Mouse (Mus musculus) left cerebral cortex, adult 2 months (tissue): ENCODE results near the gene Anapc11. TPM values are rescaled to one million over a fixed set of nuclear protein-coding genes. Genes with fewer than 3 reads are reported as not detected.

Source experiments
- DNase-seq, 2 experiments: peaks; one replicate each; pipeline ENCODE4 v3.0.0; 2021 to 2022; ENCODE audit warnings: low spot score in 2 of 2, mixed read lengths in 1 of 2; ENCODE audit errors: extremely low spot score in 1 of 2
- H3K27ac ChIP-seq: fragments of 200-600 bp; 2 replicates; pipeline ENCODE4 v1.8.1; 2022
- H3K4me3 ChIP-seq: fragments of 200-600 bp; 2 replicates; pipeline ENCODE4 v1.8.1; 2022
- CTCF ChIP-seq: fragments of 200-600 bp; IDR thresholded peaks from 2 replicates; pipeline ENCODE4 v1.8.1; 2022; ENCODE audit warnings: antibody characterized with exemption, mild to moderate bottlenecking, moderate library complexity
- intact Hi-C: fragments of 180-260 bp; cut with DNase I; formaldehyde crosslinking; loops from one replicate; pipeline ENCODE4 v1.15.1; 2025
- total RNA-seq, 2 experiments: library from RNA; stranded (reverse); gene quantifications; 2 replicates each; pipeline ENCODE4 v1.2.3; 2021

The Anapc11 gene
- total RNA-seq, 2 experiments from 2014 or later = 92.9 to 93.0 TPM

DNA sequence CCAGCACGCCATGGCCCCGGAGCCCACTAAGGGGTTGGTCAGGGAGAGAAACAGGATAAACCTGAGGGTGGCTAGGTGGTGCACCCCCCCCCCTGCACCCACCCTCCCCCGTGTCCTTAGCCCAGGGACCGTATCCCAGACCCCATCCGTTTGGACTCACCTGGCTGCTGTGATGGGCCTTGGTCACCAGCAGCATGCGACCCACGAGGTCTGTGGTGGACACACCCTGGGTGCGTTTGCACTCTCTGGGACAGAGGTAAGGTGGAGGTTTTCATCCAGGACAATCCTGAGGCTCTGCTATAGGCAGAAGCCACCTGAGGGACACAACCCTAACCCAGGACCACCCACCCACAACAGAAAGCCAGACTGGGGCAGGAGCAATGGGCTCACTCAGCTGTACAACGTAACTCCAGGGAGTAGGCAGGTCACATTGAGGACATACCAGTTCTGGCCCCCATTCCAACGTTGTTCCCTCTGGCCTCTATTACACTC is 15.3 kb downstream of the Anapc11 start:
- no peak for TF ChIP-seq CTCF
- intact Hi-C loops = no loop called here
- no peak overlapping the region for H3K27ac ChIP-seq
- DNase-seq = no peak
- H3K4me3 ChIP-seq = no peak overlapping the region

GRCm38 (mm10) chr11:120613976-120614375 is 15.8 kb downstream of the Anapc11 start:
- Histone ChIP-seq H3K4me3 (no peak overlapping the region), H3K27ac (no peak overlapping the region)
- intact Hi-C loops = no loop called here
- DNase-seq = no peak
- no peak for TF ChIP-seq CTCF

DNA sequence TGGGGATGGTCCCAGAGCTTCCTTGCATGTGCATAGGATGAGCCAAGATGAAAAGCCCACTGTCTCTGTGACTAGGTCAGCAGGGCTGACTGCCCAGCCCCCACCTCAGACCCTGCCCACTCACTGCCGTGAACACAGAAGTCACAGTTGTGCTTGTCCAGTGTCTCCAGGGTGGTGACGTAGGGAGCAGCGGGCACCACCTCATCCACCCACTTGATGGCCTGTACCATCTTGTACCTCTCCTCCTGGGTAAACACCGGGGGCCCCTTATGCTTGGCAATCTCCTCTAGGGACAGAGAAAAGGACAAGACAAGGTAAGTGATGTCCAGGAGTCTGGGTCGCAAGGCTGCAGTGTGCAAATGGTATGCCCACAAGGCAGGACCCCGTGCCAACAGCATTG is 16.9 kb downstream of the Anapc11 start:
- Histone ChIP-seq H3K27ac (no peak overlapping the region), H3K4me3 (no peak overlapping the region)
- intact Hi-C loops = loop anchor here (5.0 kb wide), 1 partner anchor 128 kb away; no protein-coding TSS in a partner anchor
- no peak for DNase-seq
- TF ChIP-seq CTCF = no peak

GRCm38 (mm10) chr11:120615606-120616203 is 17.5 kb downstream of the Anapc11 start:
- intact Hi-C loops = loop anchor here (5.0 kb wide), 1 partner anchor 128 kb away; no protein-coding TSS in a partner anchor
- Histone ChIP-seq H3K27ac (no peak overlapping the region), H3K4me3 (no peak overlapping the region)
- DNase-seq = no peak
- TF ChIP-seq CTCF = no peak

DNA sequence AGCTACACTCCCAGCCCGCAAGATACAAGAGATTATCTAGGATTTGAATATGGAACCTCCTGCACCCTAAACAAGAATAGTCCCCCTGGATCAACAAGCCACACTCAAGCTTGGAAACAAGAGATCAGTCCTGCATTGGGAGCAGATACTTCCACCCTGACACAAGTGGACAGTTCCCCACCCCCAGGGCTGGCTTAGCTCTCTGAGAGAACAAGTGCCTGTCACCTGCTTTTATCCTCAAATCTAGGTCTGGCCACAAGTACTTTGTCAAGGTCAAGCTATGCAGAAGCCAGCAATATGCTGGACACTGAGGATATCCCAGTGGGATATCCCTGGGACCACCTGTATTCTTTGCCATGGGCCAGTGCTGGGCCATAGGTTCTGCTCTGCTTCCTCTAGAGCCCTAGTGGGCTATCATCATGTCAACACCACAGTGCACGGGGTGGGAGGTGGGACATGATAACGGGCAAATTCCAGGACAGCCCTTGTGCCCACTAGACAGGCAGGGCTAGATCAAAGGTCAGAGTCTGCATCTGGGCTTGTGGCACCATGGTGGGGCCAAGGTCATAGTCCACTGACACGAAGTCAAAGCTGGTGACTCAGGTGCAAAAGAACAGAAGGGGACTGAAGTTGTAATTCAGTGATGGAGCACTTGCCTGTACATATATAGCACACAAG is 18.5 kb downstream of the Anapc11 start:
- peak overlapping the region; percentile 68 for H3K4me3 ChIP-seq
- DNase-seq = no peak
- intact Hi-C loops = loop anchor here (5.0 kb wide), 1 partner anchor 129 kb away; no protein-coding TSS in a partner anchor
- peak overlapping the region; percentile 85 for H3K27ac ChIP-seq
- no peak for TF ChIP-seq CTCF

DNA sequence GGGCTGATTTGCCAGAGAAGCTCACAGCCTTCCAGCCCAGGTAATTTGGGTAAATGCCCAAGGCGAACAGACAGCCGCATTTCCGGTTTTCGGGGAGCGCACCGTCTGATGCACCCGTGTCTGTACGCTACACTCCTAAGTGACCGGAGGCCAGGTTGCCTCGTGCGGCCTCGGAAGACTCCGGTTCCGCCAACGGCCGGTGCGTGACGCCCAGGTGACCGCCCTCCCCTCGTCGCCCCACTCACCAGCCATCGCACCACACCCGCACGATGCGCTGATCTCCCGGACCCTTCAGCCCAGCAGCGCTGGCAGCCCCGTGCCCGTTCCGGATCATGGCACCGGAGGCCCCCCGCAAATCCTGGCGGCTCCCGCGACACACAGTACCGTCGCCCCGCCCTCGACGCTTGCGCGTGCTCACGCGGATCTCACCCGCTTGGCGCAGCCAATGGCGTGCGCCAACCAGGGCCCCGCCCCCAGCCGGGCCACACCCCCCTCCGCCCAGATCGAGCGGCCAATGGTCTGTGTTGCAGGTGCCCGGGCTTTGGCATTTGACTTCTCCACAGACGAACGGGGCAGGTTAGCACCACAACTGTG is 19.4 kb downstream of the Anapc11 start, which contains the start of gene Pcyt2:
Pcyt2 (minus strand) TSS at position 418 of the 594 bp plus-strand sequence.
- Histone ChIP-seq H3K4me3 (peak within 1 kb of the TSS; percentile 68), H3K27ac (peak within 1 kb of the TSS; percentile 85)
- intact Hi-C loops = loop anchor here (5.0 kb wide), 1 partner anchor 130 kb away; no protein-coding TSS in a partner anchor
- DNase-seq = peak; percentile 92 to 93
- no peak for TF ChIP-seq CTCF

DNA sequence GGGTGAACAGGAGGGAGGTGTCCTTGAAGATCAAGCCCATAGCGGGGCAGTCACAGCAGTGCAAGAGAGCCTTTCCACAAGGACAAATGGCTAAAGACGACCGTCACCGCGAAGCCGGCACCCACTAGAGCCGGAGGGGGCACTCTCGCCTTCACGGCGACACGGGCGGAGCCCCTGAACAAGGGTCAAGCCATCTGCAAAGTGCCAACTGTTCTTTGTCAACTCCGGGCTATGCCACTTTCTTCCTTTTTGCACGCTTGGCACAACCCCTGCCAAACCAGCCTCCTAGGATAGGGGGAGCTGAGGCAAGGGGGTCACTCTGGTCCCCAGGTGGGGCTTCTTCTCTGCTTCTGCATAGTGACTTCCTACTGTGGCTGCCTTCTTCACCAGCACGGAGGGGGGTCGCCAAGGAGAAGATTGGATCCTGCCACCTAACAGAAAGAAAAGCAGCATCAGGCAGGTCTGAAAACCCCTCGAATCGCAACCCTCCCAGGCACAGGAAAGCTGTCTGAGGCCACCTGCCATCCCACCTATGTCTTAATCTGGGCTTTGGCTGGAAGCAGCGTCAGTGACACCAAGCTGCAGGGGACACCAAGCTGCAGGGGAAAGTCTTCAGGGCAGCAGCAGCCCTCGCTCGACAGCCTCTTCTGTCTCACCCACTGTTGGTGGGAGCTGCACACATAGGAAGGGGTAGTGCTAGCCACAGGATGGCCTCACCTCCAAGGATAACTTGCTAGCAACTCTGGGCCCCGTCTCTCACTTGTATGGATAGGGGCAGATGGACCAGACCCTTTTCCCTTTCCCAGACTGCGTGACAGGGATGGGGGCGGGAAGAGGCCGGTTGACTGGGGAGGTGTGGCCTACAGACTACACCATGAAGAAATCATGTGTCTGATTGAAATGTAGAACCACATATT is 20.7 kb downstream of the Anapc11 start:
- TF ChIP-seq CTCF = no peak
- Histone ChIP-seq H3K4me3 (no peak overlapping the region), H3K27ac (no peak overlapping the region)
- DNase-seq = no peak
- intact Hi-C loops = loop anchor here (5.0 kb wide), 1 partner anchor 132 kb away; no protein-coding TSS in a partner anchor

DNA sequence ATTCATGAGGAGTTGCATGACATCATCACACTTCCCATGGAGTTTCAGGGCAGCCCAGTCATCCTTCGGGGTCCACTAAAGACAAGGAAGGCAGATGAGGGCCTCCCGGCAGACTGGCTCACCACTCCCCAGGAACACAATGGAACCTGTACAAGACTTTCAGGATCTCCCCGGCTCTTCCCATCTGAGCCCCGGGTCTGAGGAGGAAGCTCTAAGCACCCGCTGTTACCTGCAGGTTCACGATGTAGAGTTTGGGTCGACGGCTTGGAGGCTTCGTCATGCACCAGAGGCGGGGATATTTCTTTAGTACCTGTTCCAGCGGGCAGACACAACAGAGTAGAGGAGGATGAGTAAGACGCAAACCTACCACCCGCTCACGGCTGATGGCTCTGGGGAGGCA is 22.0 kb downstream of the Anapc11 start:
- DNase-seq = no peak
- H3K27ac ChIP-seq = no peak overlapping the region
- no peak overlapping the region for H3K4me3 ChIP-seq
- no peak for TF ChIP-seq CTCF
- intact Hi-C loops = loop anchor here (5.0 kb wide), 1 partner anchor 157 kb away; no protein-coding TSS in a partner anchor

DNA sequence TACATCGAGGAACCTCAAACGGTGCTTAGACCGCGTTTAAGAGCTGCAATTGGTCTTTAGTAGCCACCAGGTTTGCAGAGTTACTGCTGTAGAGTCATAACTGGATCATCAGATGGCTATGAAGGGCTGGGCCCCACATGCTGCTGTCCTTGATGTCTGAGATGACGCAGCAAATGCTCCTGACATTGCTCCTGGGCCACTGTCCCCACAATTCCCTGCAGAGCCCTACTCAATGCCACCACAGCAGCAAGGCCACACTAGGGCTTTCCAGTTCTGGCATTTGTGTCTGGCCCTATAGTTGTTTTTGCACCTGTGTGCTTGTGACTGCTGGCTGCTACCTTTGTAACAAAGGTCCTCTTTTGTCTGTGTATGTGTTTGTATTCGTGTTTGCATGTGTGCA is 24.6 kb downstream of the Anapc11 start:
- H3K27ac ChIP-seq = no peak overlapping the region
- intact Hi-C loops = loop anchor here (5.0 kb wide), 1 partner anchor 154 kb away; no protein-coding TSS in a partner anchor
- H3K4me3 ChIP-seq = no peak overlapping the region
- DNase-seq = no peak
- TF ChIP-seq CTCF = no peak

- peak overlapping the region; percentile 88 for H3K4me3 ChIP-seq
- peak; percentile 65 for TF ChIP-seq CTCF
- peak; percentile 52 to 64 for DNase-seq
- H3K27ac ChIP-seq = peak overlapping the region; percentile 89
- intact Hi-C loops = loop anchor here (2.0 to 5.0 kb wide), 2 partner anchors 89 to 153 kb away; partner anchors contain the start of genes Cenpx and Lrrc45
Measured at GRCm38 (mm10) chr11:120623961-120624679, 25.9 kb downstream of the Anapc11 start.
